Mouse (Mus musculus) heart, adult 18-20 months (tissue): ENCODE results near the gene Ntan1. TPM values are rescaled to one million over a fixed set of nuclear protein-coding genes. Genes with fewer than 3 reads are reported as not detected.
A peak's percentile ranks its signal among the peaks of the same experiment; 100 is the strongest.
"Not testable (repeated sequence)": the region's sequence is repeated elsewhere in the genome, so short reads cannot be mapped to it uniquely, and the experiment has no call there.

Experiments used
- DNase-seq, 2 experiments: peaks; one replicate each; pipeline ENCODE4 v3.0.0; 2021 to 2022; ENCODE audit warnings: mixed read lengths in 1 of 2
- long read RNA-seq, 2 experiments: library from polyadenylated mRNA; stranded (forward); transcript quantifications; one replicate each; pipeline ENCODE4 v2.0.0; 2021
- total RNA-seq, 2 experiments: library from RNA; stranded (reverse); gene quantifications; 2 replicates each; pipeline ENCODE4 v1.2.3; 2021

Ntan1 gene
- 10 to 100 TPM; 44.7 to 47.2 TPM for total RNA-seq
- long read RNA-seq, experiment 1, transcript Ntan1-205 (9 exons, 1,014 nt): major isoform, 20 of 58 reads
- long read RNA-seq, experiment 1, transcript Ntan1-201 (10 exons, 1,175 nt): minor isoform, 14 of 58 reads
- long read RNA-seq, experiment 1, partial matches to known transcripts: 1 of 58 reads
- long read RNA-seq, experiment 1, other reads (novel, unspliced or antisense): 23 of 58 reads
- long read RNA-seq, experiment 2, transcript Ntan1-201 (10 exons, 1,175 nt): minor isoform, 8 of 42 reads
- long read RNA-seq, experiment 2, transcript Ntan1-205 (9 exons, 1,014 nt): major isoform, 15 of 42 reads
- long read RNA-seq, experiment 2, partial matches to known transcripts: 1 of 42 reads
- long read RNA-seq, experiment 2, other reads (novel, unspliced or antisense): 18 of 42 reads

- peak; percentile 97 to 98 for DNase-seq
These were observed at the start of gene Ntan1 for GRCm38 (mm10) chr16:13818560-13819393. Gene Ntan1 (plus strand): TSS chr16:13818845.

GRCm38 (mm10) chr16:13771603-13772002 is 47.0 kb upstream of the Ntan1 start:
- not testable (repeated sequence) for DNase-seq

- not testable (repeated sequence) for DNase-seq
These were observed 46.6 kb upstream of the Ntan1 start for GRCm38 (mm10) chr16:13772051-13772450.

GRCm38 (mm10) chr16:13774011-13774410 is 44.6 kb upstream of the Ntan1 start:
- not testable (repeated sequence) for DNase-seq

GRCm38 (mm10) chr16:13774651-13775050 is 44.0 kb upstream of the Ntan1 start:
- DNase-seq: not testable (repeated sequence)

- peak; percentile 91 to 94 for DNase-seq
These were observed 38.1 kb upstream of the Ntan1 start, which contains the start of gene Rrn3 for GRCm38 (mm10) chr16:13780353-13781036. Gene Rrn3 (plus strand): TSS chr16:13780708.

GRCm38 (mm10) chr16:13781216-13781615 is 37.4 kb upstream of the Ntan1 start:
- no peak for DNase-seq

GRCm38 (mm10) chr16:13785932-13786331 is 32.7 kb upstream of the Ntan1 start:
- no peak for DNase-seq

GRCm38 (mm10) chr16:13793441-13793840 is 25.2 kb upstream of the Ntan1 start:
- not testable (repeated sequence) for DNase-seq

- DNase-seq: no peak
These were observed 21.9 kb upstream of the Ntan1 start for GRCm38 (mm10) chr16:13796746-13797175.

GRCm38 (mm10) chr16:13801231-13801630 is 17.4 kb upstream of the Ntan1 start:
- DNase-seq: no peak

GRCm38 (mm10) chr16:13804666-13805065 is 14.0 kb upstream of the Ntan1 start:
- DNase-seq: no peak

GRCm38 (mm10) chr16:13807616-13808015 is 11.0 kb upstream of the Ntan1 start:
- no peak for DNase-seq

GRCm38 (mm10) chr16:13808410-13808809 is 10.2 kb upstream of the Ntan1 start:
- no peak for DNase-seq

- no peak for DNase-seq
These were observed 6.5 kb upstream of the Ntan1 start for GRCm38 (mm10) chr16:13812152-13812551.

- DNase-seq: no peak
These were observed 5.4 kb upstream of the Ntan1 start for GRCm38 (mm10) chr16:13813200-13813599.

- no peak for DNase-seq
These were observed 724 bp downstream of the Ntan1 start for GRCm38 (mm10) chr16:13819394-13819743.

- DNase-seq: no peak
These were observed 1.3 kb downstream of the Ntan1 start for GRCm38 (mm10) chr16:13819806-13820500.

- DNase-seq: no peak
These were observed 2.1 kb downstream of the Ntan1 start for GRCm38 (mm10) chr16:13820771-13821170.

- no peak for DNase-seq
These were observed 7.3 kb downstream of the Ntan1 start for GRCm38 (mm10) chr16:13825781-13826490.

GRCm38 (mm10) chr16:13826511-13826910 is 7.9 kb downstream of the Ntan1 start:
- DNase-seq: no peak
